Comparison of ENCODE assay signal across 8 mouse cellular contexts in genomic region chr5:146948041-146948507, GRCm38 (mm10). TPM values are rescaled to one million over a fixed set of nuclear protein-coding genes. Genes with fewer than 3 reads are reported as not detected.
DNase-seq lines count a peak whose midpoint lies in the region; ATAC-seq and TF ChIP-seq lines count a peak whose summit lies in the region.

No protein-coding gene starts in this region.

- TF ChIP-seq POLR2A in ES-Bruce4 (IDR thresholded peaks at IDR 0.05; ENCODE audit: insufficient read depth, low read length) = no peak

- no peak for ATAC-seq in heart, embryonic 12.5 days (ENCODE audit: insufficient number of reproducible peaks, low FRiP score)

- no peak for TF ChIP-seq CTCF in ES-Bruce4 (IDR thresholded peaks at IDR 0.05; ENCODE audit: low read depth, low read length)

- H3K27ac ChIP-seq in heart, embryonic 12.5 days (ENCODE audit: poor library complexity, severe bottlenecking) = peak overlapping the region; percentile 53; the same call in 1 of the 2 replicates
- peak overlapping the region; percentile 95 for H3K27ac ChIP-seq in ES-Bruce4 (ENCODE audit: insufficient read depth, low read length)
- peak overlapping the region; percentile 94 for H3K27ac ChIP-seq in hindbrain, embryonic 10.5 days

- H3K27me3 ChIP-seq in heart, embryonic 12.5 days (replicated peaks) = no peaks in the 10 kb centered on the region
- no peaks in the 10 kb centered on the region for H3K27me3 ChIP-seq in ES-Bruce4 (ENCODE audit: control insufficient read depth, insufficient read depth, low read length, poor library complexity, severe bottlenecking)
- no peaks in the 10 kb centered on the region for H3K27me3 ChIP-seq in hindbrain, embryonic 10.5 days (ENCODE audit: insufficient read depth, poor library complexity, severe bottlenecking)
- H3K27me3 ChIP-seq in megakaryocyte, embryonic 14.5 days (replicated peaks) = peaks cover 2% of the 10 kb centered on the region

- no peak for DNase-seq in heart, adult 9 months (ENCODE audit: low spot score in 2 of 2)
- DNase-seq in hindbrain, embryonic 10.5 days (ENCODE audit: low spot score) = no peak
- no peak for DNase-seq in embryo, embryonic 9.5 days (ENCODE audit: extremely low spot score)
- DNase-seq in adrenal gland, adult 2 months = no peak
- no peak for DNase-seq in gastrocnemius, postnatal 25 days

- H3K9me3 ChIP-seq in heart, embryonic 12.5 days (replicated peaks) = peaks cover 3% of the 10 kb centered on the region; the same call in 1 of the 2 replicates
- no peaks in the 10 kb centered on the region for H3K9me3 ChIP-seq in ES-Bruce4 (replicated peaks; ENCODE audit: control insufficient read depth, insufficient read depth, low read length, poor library complexity, severe bottlenecking)
- peaks cover 3% of the 10 kb centered on the region; the same call in 1 of the 2 replicates for H3K9me3 ChIP-seq in hindbrain, embryonic 10.5 days
- peaks cover 11% of the 10 kb centered on the region for H3K9me3 ChIP-seq in megakaryocyte, embryonic 14.5 days

- peak overlapping the region; percentile 81 for H3K9ac ChIP-seq in heart, embryonic 12.5 days
- H3K9ac ChIP-seq in ES-Bruce4 (ENCODE audit: low read depth, poor library complexity, severe bottlenecking) = peak overlapping the region; percentile 78

- H3K4me2 ChIP-seq in heart, embryonic 12.5 days = peak overlapping the region; percentile 89

- no peak for TF ChIP-seq EP300 in ES-Bruce4 (IDR thresholded peaks at IDR 0.05; ENCODE audit: insufficient read depth, low read depth, low read length)

- H3K4me3 ChIP-seq in heart, embryonic 12.5 days = peak overlapping the region; percentile 81
- H3K4me3 ChIP-seq in ES-Bruce4 (ENCODE audit: low read depth, low read length) = peak overlapping the region; percentile 94
- peak overlapping the region; percentile 85 for H3K4me3 ChIP-seq in hindbrain, embryonic 10.5 days
- peak overlapping the region; percentile 98 for H3K4me3 ChIP-seq in megakaryocyte, embryonic 14.5 days (replicated peaks)

- H3K36me3 ChIP-seq in heart, embryonic 12.5 days = peaks cover 27% of the 10 kb centered on the region
- H3K36me3 ChIP-seq in ES-Bruce4 (ENCODE audit: control insufficient read depth, insufficient read depth, low read length, poor library complexity, severe bottlenecking) = peaks cover 27% of the 10 kb centered on the region
- peaks cover 30% of the 10 kb centered on the region for H3K36me3 ChIP-seq in hindbrain, embryonic 10.5 days
- H3K36me3 ChIP-seq in megakaryocyte, embryonic 14.5 days (replicated peaks; ENCODE audit: low read length) = peaks cover 31% of the 10 kb centered on the region

- WGBS in heart, embryonic 12.5 days = 18% methylated on average over 10 of the region's 10 CpGs
- 31% methylated on average over 10 of the region's 10 CpGs for WGBS in hindbrain, embryonic 10.5 days

- peaks cover 11% of the 10 kb centered on the region; the same call in 1 of the 2 replicates for H3K4me1 ChIP-seq in heart, embryonic 12.5 days (replicated peaks)
- H3K4me1 ChIP-seq in ES-Bruce4 (ENCODE audit: control insufficient read depth, insufficient read depth, low read length) = peaks cover 4% of the 10 kb centered on the region
- peaks cover 24% of the 10 kb centered on the region for H3K4me1 ChIP-seq in hindbrain, embryonic 10.5 days (replicated peaks)
- H3K4me1 ChIP-seq in megakaryocyte, embryonic 14.5 days = peaks cover 21% of the 10 kb centered on the region

RNA-seq across cellular contexts. Expression of gene Gtf3a, which starts 0.4 kb away (rescaled TPM):
- 82.3 and 85.5 TPM in 2 replicates for polyA plus RNA-seq in heart, embryonic 12.5 days (2016; fragmentation: Nextera tagmentation; extraction: Ambion mirVana)
- 75.9 and 80.6 TPM in 2 replicates for polyA plus RNA-seq in ES-Bruce4 (2011; ENCODE audit: insufficient read depth, insufficient read length, low read depth, missing spikeins)
- polyA plus RNA-seq in hindbrain, embryonic 10.5 days (2016; fragmentation: Nextera tagmentation; extraction: Ambion mirVana) = 115 and 118 TPM in 2 replicates
- polyA plus RNA-seq in megakaryocyte, embryonic 14.5 days (2012; ENCODE audit: insufficient read depth, low replicate concordance) = 63.5 and 83.9 TPM in 2 replicates
- total RNA-seq in adrenal gland, adult 2 months (2021) = 10 to 100 TPM; 30.1 to 30.4 TPM
- 47.9 and 51.0 TPM in 2 replicates for polyA plus RNA-seq in adrenal gland, adult 2 months (2012; rRNA removed)
- total RNA-seq in gastrocnemius, postnatal 25 days (2021) = 10 to 100 TPM; 23.6 to 25.3 TPM

RNA-seq across cellular contexts. Expression of gene Mtif3, which starts 15.5 kb away (rescaled TPM):
- 17.1 and 23.3 TPM in 2 replicates for polyA plus RNA-seq in heart, embryonic 12.5 days (2016; fragmentation: Nextera tagmentation; extraction: Ambion mirVana)
- polyA plus RNA-seq in ES-Bruce4 (2011; ENCODE audit: insufficient read depth, insufficient read length, low read depth, missing spikeins) = 14.7 and 16.5 TPM in 2 replicates
- polyA plus RNA-seq in hindbrain, embryonic 10.5 days (2016; fragmentation: Nextera tagmentation; extraction: Ambion mirVana) = 19.0 and 23.9 TPM in 2 replicates
- polyA plus RNA-seq in megakaryocyte, embryonic 14.5 days (2012; ENCODE audit: insufficient read depth, low replicate concordance) = 0.79 and 6.0 TPM in 2 replicates
- total RNA-seq in adrenal gland, adult 2 months (2021) = 10 to 100 TPM; 29.0 to 39.8 TPM
- polyA plus RNA-seq in adrenal gland, adult 2 months (2012; rRNA removed) = 8.6 and 9.5 TPM in 2 replicates
- 10 to 100 TPM; 20.2 to 20.8 TPM for total RNA-seq in gastrocnemius, postnatal 25 days (2021)
